Mouse (Mus musculus) gastrocnemius, adult 8-10 months (tissue): Measurements from ENCODE around the gene Ntn1. TPM values are rescaled to one million over a fixed set of nuclear protein-coding genes. Genes with fewer than 3 reads are reported as not detected.

ENCODE experiments used
- DNase-seq, 2 experiments: peaks; one replicate each; pipeline ENCODE4 v3.0.0; 2022; ENCODE audit warnings: low spot score in 2 of 2
- total RNA-seq, 4 experiments: library from RNA; stranded (reverse); gene quantifications; 2 replicates each; pipeline ENCODE4 v1.2.4; 2022

The Ntn1 gene
- 1 to 10 TPM; 2.7 to 6.6 (median 4.9) TPM for total RNA-seq

DNA sequence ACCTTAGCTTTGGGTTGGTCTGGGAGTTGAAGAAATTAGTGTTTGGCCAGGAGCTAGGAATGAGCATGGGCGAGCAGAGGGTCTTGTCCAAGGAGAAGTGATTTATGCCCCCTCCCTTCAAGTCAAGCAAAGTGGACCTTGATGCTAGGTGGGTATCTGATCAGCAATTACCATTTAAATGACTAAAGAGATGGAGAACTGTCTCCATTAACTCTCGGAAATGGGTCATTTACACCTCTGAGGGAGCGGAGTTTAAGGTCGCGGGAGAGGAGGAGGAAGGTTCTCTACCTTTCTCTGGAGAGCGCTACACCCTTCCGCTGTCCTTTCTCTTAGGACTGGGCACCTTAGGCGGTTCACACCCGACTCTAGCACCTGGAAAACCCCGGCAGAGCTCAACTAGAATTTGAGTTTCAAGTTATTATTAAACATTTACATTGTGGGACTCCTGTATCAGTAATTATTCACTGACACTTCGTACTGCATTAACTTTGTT lies at the start of gene Ntn1:
Ntn1 (minus strand) TSS at position 97 of the 493 bp plus-strand sequence.
- DNase-seq, result no peak

DNA sequence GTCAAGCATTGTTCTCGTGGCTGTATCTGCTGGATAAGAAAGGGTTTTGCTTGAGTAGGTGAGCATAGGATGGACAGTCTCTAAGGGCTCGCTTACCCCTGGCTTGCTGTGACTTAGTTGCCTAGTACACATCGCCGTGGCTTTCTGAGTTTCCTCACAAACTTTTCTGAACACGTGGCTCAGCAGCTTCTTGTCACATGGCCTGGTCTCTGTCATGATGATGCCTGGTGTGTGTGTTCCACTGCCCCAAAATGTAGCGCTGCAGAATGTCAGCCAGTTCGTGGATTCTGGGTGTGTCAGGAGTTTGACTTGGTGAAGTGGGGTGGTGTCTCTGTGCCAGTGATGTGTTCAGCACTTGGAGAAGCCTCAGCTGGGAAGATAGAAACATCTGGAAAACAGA lies 47.7 kb upstream of the Ntn1 start:
- no peak for DNase-seq

DNA sequence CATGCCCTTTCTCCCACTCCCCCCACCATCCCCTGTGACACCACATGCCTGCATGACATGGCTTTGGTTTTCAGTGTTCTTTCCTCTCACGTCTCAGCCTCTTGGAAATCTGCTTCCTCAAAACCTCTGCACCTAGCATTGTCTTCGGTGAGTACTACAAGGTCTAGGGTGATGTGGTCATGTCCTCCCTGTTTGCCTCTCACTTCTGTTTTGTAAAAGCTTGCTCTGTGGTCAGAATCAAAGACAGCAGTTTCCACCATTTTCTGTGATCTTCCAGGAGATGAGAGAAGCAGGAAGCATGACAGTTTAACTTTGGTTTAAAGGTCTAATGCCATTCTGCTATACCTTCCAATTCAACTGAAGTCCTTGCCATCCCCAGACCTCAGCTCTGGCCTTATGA lies 46.6 kb upstream of the Ntn1 start:
- no peak for DNase-seq

DNA sequence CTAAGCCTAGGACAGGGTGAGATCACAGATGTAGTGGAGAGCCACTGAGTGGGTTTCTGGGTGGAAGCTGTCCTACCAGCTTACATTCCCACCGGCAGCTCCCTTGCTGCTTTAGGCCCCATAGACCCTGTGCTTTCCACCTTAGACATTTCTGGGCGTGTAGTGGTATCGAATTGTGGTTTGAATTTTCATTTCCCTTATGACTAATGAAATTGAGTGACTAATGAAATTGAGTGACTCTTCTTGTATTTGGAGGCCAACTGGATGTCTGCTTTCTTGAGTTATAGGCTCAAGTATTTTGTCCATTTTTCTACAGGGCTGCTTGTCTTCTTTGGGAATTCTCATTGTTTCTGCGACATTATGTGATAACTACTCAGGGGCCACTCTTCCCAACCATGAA lies 45.9 kb upstream of the Ntn1 start:
- no peak for DNase-seq

DNA sequence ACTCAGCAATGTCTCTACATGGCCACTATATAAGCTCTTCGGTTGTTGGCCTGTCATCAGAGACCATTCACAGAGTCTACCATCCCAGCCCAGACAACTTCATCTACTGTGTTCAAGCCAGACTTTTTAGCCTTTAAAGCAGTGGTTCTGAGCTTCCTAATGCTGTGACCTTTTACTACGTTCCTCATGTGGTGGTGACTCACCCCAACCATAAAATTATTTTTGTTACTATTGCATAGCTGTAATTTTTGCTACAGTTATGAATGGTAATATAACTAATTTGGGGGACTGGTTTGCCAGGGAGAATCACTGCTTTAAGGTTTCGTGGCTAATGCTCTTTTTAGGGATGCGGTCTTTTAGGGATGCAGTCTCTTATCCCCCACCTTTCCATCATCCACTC lies 45.3 kb upstream of the Ntn1 start:
- DNase-seq, result no peak

DNA sequence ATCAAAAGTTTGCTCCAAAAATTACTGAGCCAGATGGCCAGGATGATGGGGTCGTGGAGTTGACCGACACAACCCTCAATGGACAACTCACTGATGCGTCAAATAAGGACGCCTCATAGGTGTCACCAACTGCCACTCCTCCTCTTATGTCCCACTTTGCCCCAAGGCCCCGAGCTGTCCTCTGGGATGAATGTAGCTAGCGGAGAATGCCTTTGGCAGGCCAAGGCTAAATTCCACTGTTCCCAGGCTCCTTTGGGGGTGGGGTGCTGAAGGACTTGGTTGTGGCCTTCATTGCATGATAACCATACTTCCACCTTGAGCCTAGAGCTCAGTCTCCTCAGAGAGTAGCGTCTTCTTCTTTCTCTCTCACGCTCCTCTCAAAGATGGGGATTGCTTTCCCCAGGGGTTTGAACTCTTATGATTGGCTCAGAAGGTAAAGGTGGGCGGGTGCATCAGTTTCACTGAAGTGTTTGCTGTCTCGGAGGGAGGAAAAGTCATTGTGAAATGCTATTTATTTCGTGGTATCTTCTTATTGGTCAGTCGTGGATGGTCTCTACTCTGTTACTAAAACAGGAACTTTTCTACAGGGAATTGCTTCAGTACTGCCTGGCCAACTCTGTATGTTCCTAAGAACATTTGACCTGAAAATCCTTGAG lies 42.5 kb upstream of the Ntn1 start:
- DNase-seq, result no peak

DNA sequence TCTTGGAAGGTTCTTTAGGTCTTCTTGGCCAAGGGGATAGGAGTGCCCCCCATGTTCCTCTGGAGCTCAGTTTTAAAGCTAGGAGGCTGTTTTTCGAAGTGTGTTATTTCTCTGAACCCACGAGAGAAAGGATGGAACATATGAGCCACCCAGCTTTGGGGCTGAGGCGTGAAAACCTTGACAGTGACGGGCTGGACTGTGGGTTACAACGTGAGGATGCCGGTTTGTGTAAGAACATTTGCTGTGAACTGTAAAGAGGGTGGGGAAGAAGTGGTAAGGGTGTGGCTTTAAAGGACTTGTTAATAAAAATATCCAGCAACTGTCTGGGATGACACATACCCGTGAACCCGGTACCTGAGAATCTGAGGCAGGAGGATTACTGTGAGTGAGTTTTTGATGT lies 41.7 kb upstream of the Ntn1 start:
- no peak for DNase-seq

DNA sequence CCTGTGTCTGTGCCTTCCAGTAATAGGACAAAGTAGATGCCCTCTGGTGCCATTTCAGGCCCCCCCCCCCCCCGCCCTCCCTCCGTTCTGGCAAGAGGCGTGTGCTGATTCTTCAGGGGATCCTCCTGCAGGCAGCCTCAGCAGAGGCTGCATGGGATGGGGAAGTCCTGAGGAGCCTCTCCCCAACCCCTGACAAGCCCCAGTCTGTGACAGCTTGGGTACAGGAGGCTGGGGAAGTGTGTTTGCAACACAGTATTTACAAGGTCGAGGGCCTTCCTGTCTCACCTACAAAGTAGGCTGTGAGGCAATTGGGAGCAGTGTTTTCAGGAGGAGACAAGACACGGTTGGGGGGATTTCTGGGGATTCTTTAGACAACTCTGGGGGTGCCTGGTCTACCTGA lies 40.3 kb upstream of the Ntn1 start:
- no peak for DNase-seq

DNA sequence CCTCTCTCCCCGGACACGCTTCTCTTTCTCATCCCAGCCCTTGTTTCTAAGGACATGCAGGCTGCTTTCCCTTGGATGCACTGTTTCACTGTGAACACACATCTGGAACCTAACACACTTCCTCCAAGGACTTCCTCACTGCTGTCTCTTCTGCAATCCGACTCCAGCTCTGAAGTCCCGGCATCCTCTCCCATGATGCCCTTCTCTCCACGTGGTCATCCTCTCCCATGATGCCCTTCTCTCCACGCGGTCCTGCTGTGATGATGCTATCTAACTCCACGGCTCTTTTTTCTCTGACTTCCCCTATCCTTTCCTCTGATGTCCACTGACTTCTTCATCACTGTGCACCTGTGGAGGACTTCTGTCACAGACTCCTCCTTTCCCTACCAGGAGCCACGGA lies 39.5 kb upstream of the Ntn1 start:
- DNase-seq, result no peak

DNA sequence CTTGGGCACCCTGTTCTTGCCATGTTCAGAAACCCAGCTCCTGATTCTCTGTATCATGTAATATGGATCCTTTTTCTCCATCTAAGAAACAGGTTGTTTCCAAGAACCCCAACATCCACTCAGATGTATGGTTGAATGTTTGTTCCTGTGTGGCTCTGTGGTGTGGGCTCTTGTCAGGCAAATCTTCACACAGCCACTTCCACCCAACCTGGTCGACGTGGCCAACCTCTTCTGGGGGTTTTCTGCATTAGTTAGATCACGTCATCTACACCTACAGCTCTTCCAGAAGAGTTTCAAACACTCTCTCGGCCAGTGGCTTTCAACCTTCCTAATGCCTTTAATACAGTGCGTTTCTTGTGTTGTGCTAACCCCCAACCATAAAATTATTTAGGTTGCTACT lies 35.8 kb upstream of the Ntn1 start:
- DNase-seq, result no peak

DNA sequence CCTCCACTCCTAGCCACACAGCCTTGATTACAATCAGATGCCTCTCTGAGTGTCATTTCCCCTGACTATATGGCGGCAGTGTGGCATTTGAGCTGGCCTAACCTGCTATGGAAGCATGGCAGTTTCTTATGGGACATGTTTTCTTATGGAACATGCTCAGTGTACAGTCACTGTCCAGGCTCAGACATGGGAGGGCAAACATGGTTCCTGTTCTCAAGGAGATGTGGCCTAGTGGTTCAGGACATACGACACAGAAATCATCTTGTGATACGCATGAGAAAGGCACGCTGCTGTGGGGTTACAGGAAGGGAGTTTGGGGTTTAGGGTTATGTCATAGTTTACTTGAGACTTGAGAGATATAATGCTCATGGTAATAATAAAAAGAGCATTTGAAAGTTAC lies 35.0 kb upstream of the Ntn1 start:
- no peak for DNase-seq

DNA sequence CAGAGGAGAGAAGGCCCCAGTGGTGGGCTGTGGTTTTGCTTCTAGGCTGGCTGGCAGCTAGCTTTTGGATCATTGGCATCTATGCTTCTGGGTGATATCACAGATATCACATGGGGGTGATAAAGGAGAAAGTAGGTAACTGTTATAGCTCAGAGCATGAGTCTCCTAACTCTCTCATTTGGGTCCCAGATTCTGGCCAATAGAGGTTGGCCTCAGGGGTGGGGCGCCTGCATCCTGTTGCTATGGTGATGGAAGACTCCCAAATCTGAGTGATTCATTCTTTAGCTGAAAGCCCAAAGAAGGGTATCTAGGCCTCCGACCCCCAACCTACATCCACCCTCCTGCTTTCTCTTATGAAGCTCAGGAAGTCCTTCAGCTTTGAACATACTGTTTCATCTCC lies 34.1 kb upstream of the Ntn1 start:
- no peak for DNase-seq

DNA sequence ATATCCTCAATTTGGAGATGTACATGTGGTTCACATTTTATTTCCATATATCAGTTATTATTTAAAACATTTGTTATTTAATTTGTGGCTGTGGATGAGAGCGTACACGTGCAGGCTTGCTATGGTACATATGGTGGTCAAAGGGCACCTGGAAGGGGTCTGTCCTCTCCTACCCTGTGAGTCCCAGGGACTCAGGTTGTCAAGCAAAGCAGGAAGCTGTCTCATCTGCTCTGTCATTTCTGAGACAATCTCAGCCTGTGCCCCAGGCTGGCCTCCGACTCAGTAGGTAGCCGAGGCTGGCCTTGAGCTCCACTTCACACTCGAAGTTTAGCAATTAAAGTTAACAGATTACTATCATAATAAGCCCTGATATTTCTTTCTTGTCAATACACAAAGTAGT lies 32.9 kb upstream of the Ntn1 start:
- DNase-seq, result no peak

DNA sequence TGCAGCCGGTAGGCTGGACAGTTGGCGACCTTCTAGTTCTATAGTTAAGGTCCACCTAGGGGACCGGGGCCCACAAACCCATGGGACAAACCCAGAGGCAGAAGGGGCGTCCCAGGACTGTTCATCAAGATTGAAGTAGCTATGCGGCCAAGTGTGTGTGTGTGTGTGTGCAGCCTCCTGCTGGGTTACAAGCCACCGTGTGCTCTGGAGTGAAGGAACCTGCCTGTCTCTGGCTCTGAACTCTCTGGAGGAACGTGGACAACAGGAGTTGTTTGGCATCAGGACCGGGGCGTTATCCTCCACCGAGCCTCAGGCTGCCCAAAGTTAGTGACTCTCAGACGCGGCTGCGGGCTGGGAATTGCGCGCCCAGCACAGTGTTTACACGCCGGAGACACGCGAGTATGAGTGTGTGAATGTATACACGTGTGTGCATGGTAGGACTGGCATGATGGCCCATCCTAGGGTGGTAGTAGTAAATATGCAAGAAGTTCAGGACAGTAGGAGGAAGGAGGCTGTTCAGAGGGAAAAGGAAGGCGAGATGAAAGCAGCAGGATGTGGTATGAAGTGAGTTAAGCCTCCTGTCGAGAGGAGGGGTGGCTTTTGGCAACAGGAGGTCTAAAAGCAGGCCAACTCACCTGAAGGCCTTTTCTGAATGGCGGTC lies 31.9 kb upstream of the Ntn1 start:
- no peak for DNase-seq

DNA sequence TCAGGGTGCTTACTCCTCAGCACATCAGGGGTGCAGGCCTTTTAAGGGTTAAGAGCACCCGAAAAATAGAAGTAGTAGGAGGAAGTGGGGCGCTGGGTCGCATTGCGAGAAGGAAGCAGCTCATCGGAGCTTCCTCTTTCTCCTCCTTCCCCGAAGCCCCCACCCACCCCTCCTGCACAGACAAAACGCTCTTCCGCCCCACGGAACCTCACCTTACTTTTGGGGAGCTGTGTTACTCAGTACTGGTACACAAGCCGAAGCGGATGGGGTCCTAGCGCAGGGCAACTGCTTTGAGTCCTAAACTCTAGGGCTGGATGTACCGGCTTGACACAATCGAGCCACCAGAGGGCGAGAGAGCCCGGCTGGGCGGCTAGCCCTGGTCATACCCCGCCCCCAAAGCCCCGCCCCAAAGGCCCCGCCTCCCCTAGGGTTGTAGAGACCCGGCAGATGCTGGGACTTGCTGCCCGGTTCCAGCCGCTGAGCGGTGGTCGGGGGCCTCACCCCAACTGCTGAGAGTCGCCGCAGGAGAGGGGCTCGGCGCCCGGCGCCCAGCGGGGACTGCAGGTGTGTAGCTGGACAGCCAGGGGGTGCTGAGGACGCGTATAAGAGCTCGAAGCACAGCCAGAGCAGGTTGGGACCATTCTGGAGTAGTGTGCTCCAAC lies 31.2 kb upstream of the Ntn1 start, which contains the start of gene Pik3r5:
Pik3r5 (plus strand) TSS at position 423 of the 662 bp plus-strand sequence.
- peak; percentile 22 to 35 for DNase-seq

DNA sequence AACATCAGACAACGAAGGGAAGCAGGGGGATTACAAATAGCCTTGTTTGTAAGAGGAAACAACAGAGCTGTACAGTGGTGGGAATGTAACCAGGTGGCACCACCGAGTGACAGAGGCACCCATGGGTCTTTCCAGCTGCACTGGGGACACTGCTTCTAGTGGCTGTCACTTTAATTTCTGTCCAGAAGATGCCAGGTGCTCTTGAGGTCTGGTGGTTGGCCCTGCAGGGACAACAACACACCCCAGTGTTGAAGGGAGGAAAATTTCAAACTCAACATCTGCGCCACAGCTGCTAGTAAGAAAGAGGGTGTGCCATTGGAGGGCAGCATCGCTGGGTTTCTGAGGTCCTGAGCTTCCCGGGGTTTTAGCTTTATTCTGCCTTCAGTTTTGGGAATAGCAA lies 30.0 kb upstream of the Ntn1 start:
- DNase-seq, result no peak

DNA sequence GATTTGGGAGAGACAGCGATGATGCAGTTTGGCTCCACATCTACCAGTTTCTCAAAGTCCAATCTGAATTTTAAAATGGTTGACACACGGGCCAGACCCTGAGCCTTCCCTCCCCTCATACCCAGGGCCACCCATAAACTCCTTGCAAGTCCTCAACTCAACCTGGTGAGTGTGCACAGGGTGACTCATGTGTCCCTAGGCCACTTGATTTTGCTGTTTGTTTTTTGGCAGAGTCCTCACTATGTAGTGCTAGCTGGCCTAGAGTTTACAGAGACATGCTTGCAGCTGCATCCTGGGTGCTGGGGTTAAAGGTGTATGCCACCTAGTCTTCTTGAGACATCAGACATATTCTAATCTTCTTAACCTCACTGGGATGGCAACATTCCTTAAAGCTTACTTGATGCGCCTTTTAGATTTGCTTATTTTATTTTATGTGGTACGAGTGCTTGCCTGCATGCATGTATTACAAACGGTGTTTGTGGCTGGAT lies 26.5 kb upstream of the Ntn1 start:
- no peak for DNase-seq

DNA sequence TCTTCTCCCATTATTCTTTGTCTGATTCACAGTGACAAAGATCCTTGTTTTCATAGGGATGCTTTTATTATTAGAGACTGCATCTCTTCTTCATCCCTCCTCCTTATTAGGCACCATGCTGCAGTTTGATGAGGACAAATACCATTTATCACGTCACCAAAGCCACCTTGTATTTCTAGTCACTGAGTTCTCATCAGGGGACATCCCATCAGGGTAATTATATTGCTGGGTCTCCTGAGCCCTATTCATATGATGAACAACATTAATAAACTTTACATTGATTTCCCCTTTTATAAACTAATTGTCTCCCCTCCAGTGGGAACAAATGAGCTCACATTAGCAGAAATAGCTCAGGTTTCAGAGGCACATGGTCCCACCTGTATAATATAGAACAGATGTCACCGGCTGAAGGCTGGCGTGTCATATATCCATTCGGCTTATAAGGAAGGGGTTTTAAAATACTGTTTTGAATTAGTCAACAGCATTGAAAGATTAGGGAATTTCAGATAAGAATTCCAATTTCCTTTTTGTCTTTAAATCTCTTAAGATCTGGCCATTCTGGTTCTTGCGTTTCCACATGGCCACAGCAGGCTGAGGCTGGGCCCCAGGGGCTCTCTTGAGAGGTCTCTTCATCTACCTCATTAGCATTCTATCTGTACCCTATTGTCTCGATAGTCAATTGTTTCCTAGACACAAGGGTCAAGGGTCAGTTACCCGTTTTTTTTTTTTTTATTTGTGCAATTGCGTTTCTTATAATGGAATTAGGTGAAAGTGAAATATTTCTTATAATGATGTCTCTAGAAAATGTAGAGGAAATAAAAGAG lies 25.1 kb upstream of the Ntn1 start:
- no peak for DNase-seq

DNA sequence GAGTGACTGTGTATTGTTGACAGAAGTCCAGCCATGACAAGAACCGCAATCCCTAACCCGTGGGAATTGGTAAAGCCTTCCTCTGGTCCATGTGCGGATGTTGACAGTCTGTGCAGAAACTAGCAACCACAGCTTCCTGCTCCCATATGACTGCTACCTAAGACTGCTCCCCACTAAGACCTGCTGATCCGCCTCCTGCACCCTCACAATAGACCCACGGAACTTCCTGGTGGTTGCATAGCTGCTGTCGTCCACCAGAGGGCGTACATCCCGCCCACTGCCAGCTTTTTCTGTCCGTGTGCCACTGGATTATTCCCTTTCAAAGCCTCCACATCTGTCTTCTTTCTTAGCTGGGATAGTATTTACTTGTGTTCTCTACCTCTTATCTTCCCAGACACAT lies 17.2 kb upstream of the Ntn1 start:
- no peak for DNase-seq

DNA sequence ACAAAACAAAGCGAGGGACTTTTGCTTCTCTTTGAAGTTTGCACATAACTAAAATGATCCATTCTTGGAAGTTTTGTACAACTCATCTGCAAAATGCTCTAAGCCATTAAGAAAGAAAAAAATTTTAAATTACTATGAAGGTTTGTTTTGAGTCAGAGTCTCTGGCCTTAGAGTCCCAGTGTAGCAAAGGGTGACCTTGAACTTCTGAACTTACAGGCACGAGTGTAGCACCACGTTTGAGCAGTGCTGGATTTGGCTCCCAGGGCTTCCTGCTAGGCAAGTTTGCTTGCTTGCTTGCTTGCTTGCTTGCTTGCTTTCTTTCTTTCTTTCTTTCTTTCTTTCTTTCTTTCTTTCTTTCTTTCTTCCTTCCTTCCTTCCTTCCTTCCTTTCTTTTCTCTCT lies 16.4 kb upstream of the Ntn1 start:
- DNase-seq, result no peak

DNA sequence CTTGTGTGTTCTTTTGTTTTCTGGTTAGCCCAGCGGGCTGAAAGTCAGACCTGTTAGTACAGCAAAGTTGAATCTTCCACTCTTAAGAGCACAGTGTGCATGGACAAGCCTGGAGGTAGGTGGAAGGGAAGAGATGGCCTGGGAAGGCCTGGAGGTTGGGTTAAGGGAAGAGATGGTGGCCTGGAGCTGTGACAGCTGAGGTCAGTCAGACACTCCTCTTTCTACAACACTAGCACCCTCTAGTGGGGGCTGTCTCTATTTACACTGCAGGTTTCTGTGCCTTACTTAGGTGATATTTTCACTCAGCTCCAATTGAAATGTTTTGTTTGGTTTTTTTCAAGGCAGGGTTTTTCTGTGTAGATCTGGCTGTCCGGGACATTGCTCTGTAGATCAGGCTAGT lies 7.5 kb upstream of the Ntn1 start:
- peak; percentile 49 to 52 for DNase-seq
